Mouse (Mus musculus): ENCODE data around the gene Tmod1. TPM values are rescaled to one million over a fixed set of nuclear protein-coding genes. Genes with fewer than 3 reads are reported as not detected.

Tmod1 gene
- polyA plus RNA-seq, 1 experiment: 22.7 TPM

GRCm38 (mm10) chr4:46028224-46028623, 10.5 kb upstream of the Tmod1 start:
- TF ChIP-seq GATA1 (IDR thresholded peaks at IDR 0.05; ENCODE audit: low read length) (no peak), TAL1 (IDR thresholded peaks at IDR 0.05; ENCODE audit: low read length) (no peak)
- Histone ChIP-seq H3K9me3 (ENCODE audit: control insufficient read depth, low read length) (peaks cover 8% of the 10 kb centered on the region; the same call in 1 of the 2 replicates), H3K4me1 (ENCODE audit: control insufficient read depth) (peaks cover 29% of the 10 kb centered on the region), H3K4me3 (replicated peaks) (no peak overlapping the region), H3K27me3 (ENCODE audit: control insufficient read depth) (peaks cover 44% of the 10 kb centered on the region), H3K36me3 (ENCODE audit: control insufficient read depth) (no peaks in the 10 kb centered on the region; the same call in 1 of the 2 replicates)

- Histone ChIP-seq H3K36me3 (ENCODE audit: control insufficient read depth) (no peaks in the 10 kb centered on the region; the same call in 1 of the 2 replicates), H3K4me1 (ENCODE audit: control insufficient read depth) (peaks cover 29% of the 10 kb centered on the region), H3K9me3 (ENCODE audit: control insufficient read depth, low read length) (peaks cover 8% of the 10 kb centered on the region; the same call in 1 of the 2 replicates), H3K27me3 (ENCODE audit: control insufficient read depth) (peaks cover 47% of the 10 kb centered on the region), H3K4me3 (replicated peaks) (no peak overlapping the region)
- TF ChIP-seq GATA1 (IDR thresholded peaks at IDR 0.05; ENCODE audit: low read length) (no peak), TAL1 (IDR thresholded peaks at IDR 0.05; ENCODE audit: low read length) (no peak)
Observed at GRCm38 (mm10) chr4:46028781-46029180, 10.0 kb upstream of the Tmod1 start.

- Histone ChIP-seq H3K4me3 (replicated peaks) (no peak overlapping the region), H3K27me3 (ENCODE audit: control insufficient read depth) (peaks cover 50% of the 10 kb centered on the region), H3K36me3 (ENCODE audit: control insufficient read depth) (no peaks in the 10 kb centered on the region; the same call in 1 of the 2 replicates), H3K4me1 (ENCODE audit: control insufficient read depth) (peaks cover 27% of the 10 kb centered on the region), H3K9me3 (ENCODE audit: control insufficient read depth, low read length) (peaks cover 8% of the 10 kb centered on the region; the same call in 1 of the 2 replicates)
- TF ChIP-seq GATA1 (IDR thresholded peaks at IDR 0.05; ENCODE audit: low read length) (no peak), TAL1 (IDR thresholded peaks at IDR 0.05; ENCODE audit: low read length) (no peak)
Observed at GRCm38 (mm10) chr4:46029552-46029951, 9.2 kb upstream of the Tmod1 start.

- Histone ChIP-seq H3K9me3 (ENCODE audit: control insufficient read depth, low read length) (peaks cover 8% of the 10 kb centered on the region; the same call in 1 of the 2 replicates), H3K4me1 (ENCODE audit: control insufficient read depth) (peaks cover 40% of the 10 kb centered on the region), H3K4me3 (replicated peaks) (no peak overlapping the region), H3K27me3 (ENCODE audit: control insufficient read depth) (peaks cover 62% of the 10 kb centered on the region), H3K36me3 (ENCODE audit: control insufficient read depth) (no peaks in the 10 kb centered on the region; the same call in 1 of the 2 replicates)
- TF ChIP-seq GATA1 (IDR thresholded peaks at IDR 0.05; ENCODE audit: low read length) (no peak), TAL1 (IDR thresholded peaks at IDR 0.05; ENCODE audit: low read length) (no peak)
Observed at GRCm38 (mm10) chr4:46032448-46032847, 6.3 kb upstream of the Tmod1 start.

GRCm38 (mm10) chr4:46033197-46033596, 5.5 kb upstream of the Tmod1 start:
- H3K4me1 ChIP-seq (ENCODE audit: control insufficient read depth): peaks cover 47% of the 10 kb centered on the region
- H3K36me3 ChIP-seq (ENCODE audit: control insufficient read depth): no peaks in the 10 kb centered on the region; the same call in 1 of the 2 replicates
- TF ChIP-seq TAL1 (IDR thresholded peaks at IDR 0.05; ENCODE audit: low read length): no peak
- no peak for TF ChIP-seq GATA1 (IDR thresholded peaks at IDR 0.05; ENCODE audit: low read length)
- no peak overlapping the region for H3K4me3 ChIP-seq (replicated peaks)
- peaks cover 8% of the 10 kb centered on the region; the same call in 1 of the 2 replicates for H3K9me3 ChIP-seq (ENCODE audit: control insufficient read depth, low read length)
- H3K27me3 ChIP-seq (ENCODE audit: control insufficient read depth): peaks cover 63% of the 10 kb centered on the region

GRCm38 (mm10) chr4:46038591-46038891, 194 bp upstream of the Tmod1 start:
- TF ChIP-seq TAL1 (IDR thresholded peaks at IDR 0.05; ENCODE audit: low read length): no peak
- TF ChIP-seq GATA1 (IDR thresholded peaks at IDR 0.05; ENCODE audit: low read length): no peak
- H3K4me3 ChIP-seq (replicated peaks): peak overlapping the region; percentile 90
- H3K4me1 ChIP-seq (ENCODE audit: control insufficient read depth): peaks cover 62% of the 10 kb centered on the region
- peaks cover 38% of the 10 kb centered on the region for H3K36me3 ChIP-seq (ENCODE audit: control insufficient read depth)
- peaks cover 46% of the 10 kb centered on the region for H3K27me3 ChIP-seq (ENCODE audit: control insufficient read depth)
- no peaks in the 10 kb centered on the region for H3K9me3 ChIP-seq (ENCODE audit: control insufficient read depth, low read length)

- peak overlapping the region; percentile 90 for H3K4me3 ChIP-seq (replicated peaks)
- H3K36me3 ChIP-seq (ENCODE audit: control insufficient read depth): peaks cover 52% of the 10 kb centered on the region
- peaks cover 38% of the 10 kb centered on the region for H3K27me3 ChIP-seq (ENCODE audit: control insufficient read depth)
- TF ChIP-seq GATA1 (IDR thresholded peaks at IDR 0.05; ENCODE audit: low read length) (no peak), TAL1 (IDR thresholded peaks at IDR 0.05; ENCODE audit: low read length) (no peak)
- H3K9me3 ChIP-seq (ENCODE audit: control insufficient read depth, low read length): no peaks in the 10 kb centered on the region
- peaks cover 72% of the 10 kb centered on the region for H3K4me1 ChIP-seq (ENCODE audit: control insufficient read depth)
Observed at GRCm38 (mm10) chr4:46039899-46040298, 1.2 kb downstream of the Tmod1 start.

- Histone ChIP-seq H3K4me3 (replicated peaks) (peak overlapping the region; percentile 90), H3K9me3 (ENCODE audit: control insufficient read depth, low read length) (no peaks in the 10 kb centered on the region), H3K4me1 (ENCODE audit: control insufficient read depth) (peaks cover 74% of the 10 kb centered on the region), H3K27me3 (ENCODE audit: control insufficient read depth) (peaks cover 33% of the 10 kb centered on the region), H3K36me3 (ENCODE audit: control insufficient read depth) (peaks cover 60% of the 10 kb centered on the region)
- TF ChIP-seq GATA1 (IDR thresholded peaks at IDR 0.05; ENCODE audit: low read length) (peak; percentile 81), TAL1 (IDR thresholded peaks at IDR 0.05; ENCODE audit: low read length) (peak; percentile 99)
Observed at GRCm38 (mm10) chr4:46040594-46041192, 2.0 kb downstream of the Tmod1 start.

- TF ChIP-seq GATA1 (IDR thresholded peaks at IDR 0.05; ENCODE audit: low read length): no peak
- TF ChIP-seq TAL1 (IDR thresholded peaks at IDR 0.05; ENCODE audit: low read length): no peak
- Histone ChIP-seq H3K9me3 (ENCODE audit: control insufficient read depth, low read length) (no peaks in the 10 kb centered on the region), H3K36me3 (ENCODE audit: control insufficient read depth) (peaks cover 72% of the 10 kb centered on the region), H3K4me3 (replicated peaks) (peak overlapping the region; percentile 90), H3K4me1 (ENCODE audit: control insufficient read depth) (peaks cover 79% of the 10 kb centered on the region), H3K27me3 (ENCODE audit: control insufficient read depth) (peaks cover 26% of the 10 kb centered on the region)
Observed at GRCm38 (mm10) chr4:46041761-46042504, 3.2 kb downstream of the Tmod1 start.
